Mouse (Mus musculus) cortical plate, adult 2 months (tissue): ENCODE measurements at regions not wholly inside any gene's neighbourhood (a gene's known extent, or its start where the extent isn't known, plus 50 kb on each side); places are given as distances from the start of the nearest gene placed in this dataset.

Experiments used
- CTCF ChIP-seq: fragments of 200-500 bp; IDR thresholded peaks from 2 replicates; pipeline ENCODE4 v1.5.1; 2011; ENCODE audit warnings: mild to moderate bottlenecking, control low read depth, low read length; ENCODE audit not compliant: insufficient read depth; ENCODE audit errors: extremely low read depth
- POLR2A ChIP-seq: fragments of 200-500 bp; IDR thresholded peaks from 2 replicates; pipeline ENCODE4 v1.6.1; 2011; ENCODE audit warnings: mild to moderate bottlenecking, low read length, control low read depth; ENCODE audit not compliant: insufficient read depth; ENCODE audit errors: extremely low read depth

- TF ChIP-seq CTCF (no peak), POLR2A (no peak)
These were observed 100.3 kb upstream of the Sntg2 start for GRCm38 (mm10) chr12:30473473-30473815.
